Mouse (Mus musculus): ENCODE data around the gene Wfdc3.

GRCm38 (mm10) chr2:164731719-164732118 is 14.0 kb downstream of the Wfdc3 start:
- no peak for TF ChIP-seq CTCF (IDR thresholded peaks at IDR 0.05; ENCODE audit: low read depth, low read length)
- no peak for TF ChIP-seq POLR2A (IDR thresholded peaks at IDR 0.05; ENCODE audit: borderline replicate concordance, low read depth, low read length)

Data from bone marrow macrophage, adult 2 months (primary cell).